Mouse (Mus musculus) testis, postnatal 10 days (tissue): ENCODE results near the gene Ptprt.
"Not testable (repeated sequence)": the region's sequence is repeated elsewhere in the genome, so short reads cannot be mapped to it uniquely, and the experiment has no call there.

Experiments
- DNase-seq: peaks from one replicate; pipeline ENCODE4 v3.0.0; 2021; ENCODE audit warnings: low spot score

Ptprt gene

DNA sequence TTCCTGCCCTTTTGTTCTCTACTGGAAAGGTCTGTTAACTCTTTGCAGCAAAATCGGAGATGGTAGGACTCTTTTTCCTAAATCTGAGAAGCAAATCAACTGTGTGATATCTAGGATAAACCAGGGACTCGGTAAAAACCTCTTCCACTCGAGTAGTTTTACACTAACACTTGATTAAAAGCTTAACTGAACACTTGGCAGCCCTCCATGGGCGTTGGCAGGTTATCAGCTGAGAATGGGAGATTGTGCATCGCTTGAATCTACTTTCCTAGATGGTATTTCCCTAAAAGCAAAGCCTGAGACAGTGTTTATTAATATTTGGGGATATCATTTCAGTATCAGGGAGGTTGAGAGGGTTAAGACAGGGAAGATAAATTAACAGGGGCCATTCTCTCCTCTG, 1144.0 kb downstream of the Ptprt start:
- peak; percentile 45 for DNase-seq

DNA sequence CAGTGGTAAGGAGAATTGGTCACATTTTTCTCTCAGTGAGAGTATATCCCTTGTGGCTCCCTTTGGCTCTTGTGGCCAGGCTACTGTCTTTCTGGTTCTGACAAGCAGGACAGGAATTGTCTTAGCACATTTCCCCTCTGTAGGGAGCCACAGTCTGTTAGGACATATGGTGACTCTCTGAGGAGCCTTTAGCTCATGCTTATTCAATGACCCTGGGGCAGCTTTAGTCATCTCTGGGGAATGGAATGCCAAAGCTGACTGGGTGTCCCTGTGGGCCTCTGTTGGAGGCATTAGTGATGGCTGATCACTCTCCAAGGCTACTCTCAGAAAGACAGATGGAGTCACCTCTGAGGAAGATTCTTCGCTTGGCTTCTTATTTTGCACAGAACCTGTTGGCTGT, 1147.7 kb downstream of the Ptprt start:
- DNase-seq, result no peak

DNA sequence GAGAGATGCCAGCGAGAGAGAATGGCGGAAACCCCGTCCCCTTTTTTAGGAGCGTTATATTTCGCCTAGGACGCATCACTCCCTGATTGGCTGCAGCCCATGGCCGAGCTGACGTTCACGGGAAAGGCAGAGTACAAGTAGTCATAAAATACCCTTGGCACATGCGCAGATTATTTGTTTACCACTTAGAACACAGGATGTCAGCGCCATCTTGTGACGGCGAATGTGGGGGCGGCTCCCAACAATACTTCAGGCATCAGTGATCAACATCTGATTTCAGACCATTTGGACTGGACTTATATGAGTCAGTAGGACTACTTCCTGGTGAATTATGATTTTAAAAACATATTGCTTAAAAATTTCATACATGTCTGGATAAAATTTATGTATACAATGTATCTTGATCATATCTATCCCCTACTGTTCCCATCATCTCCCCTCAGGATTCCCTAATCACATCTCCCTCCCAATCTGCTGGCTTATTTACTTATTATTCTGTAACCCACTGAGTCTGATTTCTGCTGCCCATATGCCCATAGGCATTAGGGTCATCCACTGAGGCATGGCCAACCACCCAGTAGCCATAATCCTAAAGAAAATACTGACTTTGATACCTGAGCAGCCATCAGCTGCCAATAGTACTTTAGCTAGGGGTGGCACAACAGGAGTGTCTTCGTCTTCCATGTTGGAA, 1148.9 kb downstream of the Ptprt start:
- DNase-seq, result not testable (repeated sequence)

DNA sequence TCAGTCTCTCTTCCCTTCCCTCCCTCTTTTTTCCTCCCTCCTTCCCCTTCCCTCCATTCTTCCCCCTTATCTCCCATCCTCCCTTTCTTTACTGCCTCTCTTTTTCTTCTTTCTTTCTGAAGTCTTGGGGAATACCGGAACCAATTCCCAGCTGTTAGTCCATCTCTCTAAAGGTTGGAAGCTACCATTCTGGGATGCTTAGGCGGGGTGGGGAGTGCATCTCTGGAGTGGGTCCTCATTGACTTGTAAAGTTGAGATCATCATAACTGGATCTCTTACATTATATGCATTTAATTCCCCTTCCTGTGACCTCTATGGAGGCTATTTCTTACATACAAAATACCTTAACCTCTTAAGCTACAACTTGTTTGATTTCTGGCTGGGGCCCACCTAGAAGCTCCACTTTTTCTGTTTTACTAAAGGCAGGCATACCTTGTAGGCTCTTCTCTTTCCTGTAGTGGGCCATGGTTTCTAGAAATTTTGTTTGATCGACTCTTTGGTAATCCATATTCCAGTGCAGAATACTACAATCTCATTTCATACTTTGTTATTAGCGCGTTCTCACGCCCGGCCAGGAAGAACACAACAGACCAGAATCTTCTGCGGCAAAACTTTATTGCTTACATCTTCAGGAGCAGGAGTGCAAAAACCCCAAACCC, 1149.7 kb downstream of the Ptprt start:
- DNase-seq, result no peak

DNA sequence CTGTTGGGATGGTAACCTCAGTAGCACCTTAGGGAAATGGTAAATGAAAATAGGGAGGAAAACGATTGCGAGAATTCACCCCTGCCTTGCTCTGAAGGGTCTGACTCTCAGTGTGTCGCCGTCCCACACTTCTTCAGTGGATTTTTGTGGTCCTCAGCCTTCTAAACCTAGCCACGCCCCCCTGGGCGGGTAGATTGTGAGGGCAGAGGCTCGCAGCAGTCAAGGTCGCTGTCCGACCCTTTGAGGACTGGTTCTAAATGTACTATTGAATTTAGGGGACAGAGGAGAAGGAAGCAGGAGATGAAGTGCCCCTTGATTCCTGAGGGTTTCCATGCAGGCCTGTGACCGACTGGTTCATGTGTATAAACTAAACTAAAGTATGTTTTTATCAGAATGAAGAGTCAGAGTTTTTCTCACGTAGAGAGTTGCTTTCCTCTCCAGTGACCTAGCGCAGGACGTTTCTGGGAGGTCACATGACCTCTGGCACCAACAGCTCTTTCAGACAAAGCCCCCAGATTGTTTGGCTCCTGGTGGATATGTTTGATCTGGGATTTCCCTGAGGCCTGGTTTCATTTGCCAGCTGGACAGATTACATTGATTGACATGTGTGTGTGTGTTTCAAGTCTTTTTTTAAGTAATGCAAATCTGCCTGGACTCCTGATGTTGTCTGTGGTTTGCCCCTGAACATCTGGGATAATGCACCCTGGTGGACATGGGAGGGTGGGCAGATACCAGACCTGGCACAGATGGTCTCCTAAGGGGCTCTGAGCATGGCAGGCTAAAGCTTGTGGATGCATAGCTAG, 1161.6 kb downstream of the Ptprt start:
- DNase-seq, result peak; percentile 53

DNA sequence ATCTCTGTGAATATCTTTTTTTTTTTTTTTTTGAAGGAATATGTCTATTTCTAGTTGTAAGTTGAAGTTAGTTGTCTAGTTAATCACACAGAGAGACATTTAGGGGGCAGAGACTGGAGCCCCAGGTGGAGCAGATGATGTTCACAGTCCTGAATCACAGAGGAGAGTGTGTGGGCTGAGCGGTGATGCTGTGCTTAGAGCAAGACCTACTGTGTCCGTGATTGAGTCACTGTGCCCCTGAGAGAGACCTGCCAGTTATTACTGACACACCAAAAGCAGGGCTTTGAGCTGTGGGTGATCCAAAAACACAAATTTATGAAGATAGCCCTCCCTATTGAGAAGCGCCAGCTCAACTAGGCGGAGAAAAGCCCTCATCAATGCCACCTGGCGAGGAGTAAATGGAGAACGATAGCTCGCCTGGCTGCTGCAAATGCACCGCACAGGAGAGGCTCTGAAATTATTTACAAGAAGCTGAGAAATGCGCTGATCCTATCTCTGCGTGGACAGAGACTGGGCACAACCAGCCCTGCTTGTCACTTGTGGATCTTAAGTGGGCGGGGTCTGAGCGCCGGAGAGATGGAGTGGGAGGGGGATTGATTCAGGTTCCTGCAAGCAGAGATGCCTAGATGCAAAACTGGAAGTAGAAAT, 1162.4 kb downstream of the Ptprt start:
- no peak for DNase-seq

DNA sequence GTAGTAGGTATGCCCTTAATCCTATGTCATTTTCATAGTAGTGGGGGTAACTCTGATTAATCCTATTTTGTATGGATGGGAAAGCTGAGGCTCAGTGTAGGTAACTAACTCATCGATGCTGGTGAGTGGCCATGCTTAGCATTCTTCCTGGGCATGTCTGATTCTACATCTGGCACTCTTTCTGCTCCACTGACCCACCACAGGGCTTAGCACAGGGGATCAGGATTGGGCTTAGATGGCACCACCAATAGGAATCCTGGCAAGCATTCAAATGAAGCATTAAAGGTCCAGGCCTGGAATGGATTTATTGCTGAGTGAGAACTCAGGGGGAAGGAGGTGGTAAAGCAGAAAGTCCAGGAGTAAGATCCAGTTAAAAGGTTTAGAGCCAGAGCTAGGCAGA, 1179.2 kb downstream of the Ptprt start:
- DNase-seq, result no peak

DNA sequence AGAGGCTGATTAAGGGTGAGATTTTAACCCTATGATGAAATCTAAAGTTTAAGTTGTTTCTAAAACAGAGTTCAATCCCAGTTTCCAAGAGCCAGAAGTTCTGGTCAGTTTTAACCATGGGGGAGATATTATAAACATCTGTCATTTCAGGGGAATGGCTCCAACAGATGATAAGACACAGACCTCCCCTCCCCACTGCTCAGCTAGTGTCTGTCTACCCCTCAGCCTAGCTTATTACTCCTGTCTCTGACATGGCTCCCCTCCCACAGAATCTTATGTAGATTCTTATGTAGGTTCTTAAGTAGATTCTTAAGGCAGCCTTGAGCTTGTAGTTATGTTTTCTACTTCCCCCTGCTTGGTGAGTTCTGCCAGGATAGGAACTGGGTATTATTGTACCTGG, 1180.5 kb downstream of the Ptprt start:
- DNase-seq, result no peak
